Mouse (Mus musculus) frontal cortex, postnatal 25 days (tissue): ENCODE measurements around the gene Duxbl2.
"Not testable (repeated sequence)": the region's sequence is repeated elsewhere in the genome, so short reads cannot be mapped to it uniquely, and the experiment has no call there.

Experiments
- DNase-seq, 2 experiments: peaks; one replicate each; pipeline ENCODE4 v3.0.0; 2022; ENCODE audit warnings: low spot score in 2 of 2

The Duxbl2 gene

GRCm38 (mm10) chr14:26118150-26118549 is at the start of gene Duxbl2:
TSS of gene Duxbl2 (plus strand) at chr14:26118349.
- DNase-seq = not testable (repeated sequence)

GRCm38 (mm10) chr14:26076620-26077390 is 41.3 kb upstream of the Duxbl2 start:
- DNase-seq = not testable (repeated sequence)

GRCm38 (mm10) chr14:26081216-26081615 is 36.9 kb upstream of the Duxbl2 start, which contains the start of gene Cphx2:
TSS of gene Cphx2 (plus strand) at chr14:26081516.
- DNase-seq = not testable (repeated sequence)

- DNase-seq = not testable (repeated sequence)
These were observed 36.2 kb upstream of the Duxbl2 start, which contains the start of gene Cphx3 for GRCm38 (mm10) chr14:26081997-26082396. TSS of gene Cphx3 (plus strand) at chr14:26082297.

GRCm38 (mm10) chr14:26097622-26098021 is 20.5 kb upstream of the Duxbl2 start:
- not testable (repeated sequence) for DNase-seq

GRCm38 (mm10) chr14:26118550-26119000 is 426 bp downstream of the Duxbl2 start:
- not testable (repeated sequence) for DNase-seq

- not testable (repeated sequence) for DNase-seq
These were observed 946 bp downstream of the Duxbl2 start for GRCm38 (mm10) chr14:26119095-26119494.

- DNase-seq = not testable (repeated sequence)
These were observed 28.9 kb downstream of the Duxbl2 start for GRCm38 (mm10) chr14:26147095-26147494.

- not testable (repeated sequence) for DNase-seq
These were observed 37.9 kb downstream of the Duxbl2 start for GRCm38 (mm10) chr14:26156032-26156431.

GRCm38 (mm10) chr14:26161156-26161555 is 43.0 kb downstream of the Duxbl2 start:
- not testable (repeated sequence) for DNase-seq

- DNase-seq = not testable (repeated sequence)
These were observed 44.3 kb downstream of the Duxbl2 start for GRCm38 (mm10) chr14:26162423-26162822.

- DNase-seq = not testable (repeated sequence)
These were observed 47.1 kb downstream of the Duxbl2 start for GRCm38 (mm10) chr14:26165266-26165665.

GRCm38 (mm10) chr14:26173955-26174354 is 55.8 kb downstream of the Duxbl2 start:
- not testable (repeated sequence) for DNase-seq

- DNase-seq = not testable (repeated sequence)
These were observed 56.9 kb downstream of the Duxbl2 start for GRCm38 (mm10) chr14:26175028-26175427.
